Mouse (Mus musculus) lung, postnatal 0 days (tissue): ENCODE results near the gene Fam155a. TPM values are rescaled to one million over a fixed set of nuclear protein-coding genes. Genes with fewer than 3 reads are reported as not detected.

Experiments used
- ATAC-seq: fragments of 200-750 bp; cut with Nextera tagmentation; 2 replicates; pipeline ENCODE4 v1.8.0; 2017; ENCODE audit warnings: moderate library complexity
- DNase-seq: peaks from one replicate; pipeline ENCODE4 v3.0.0-alpha.2; 2016; ENCODE audit warnings: low spot score
- H3K27ac ChIP-seq: fragments of 300-500 bp; sonication (generic); 2 replicates; pipeline ENCODE4 v1.5.1; 2014; ENCODE audit warnings: antibody characterized with exemption, mild to moderate bottlenecking, low read length, mixed read lengths
- H3K27me3 ChIP-seq: fragments of 300-500 bp; sonication (generic); replicated peaks from 2 replicates; pipeline ENCODE4 v1.6.1; 2014; ENCODE audit warnings: low read length, mixed read lengths; ENCODE audit not compliant: insufficient read depth
- H3K36me3 ChIP-seq: fragments of 300-500 bp; sonication (generic); 2 replicates; pipeline ENCODE4 v1.6.1; 2014; ENCODE audit warnings: low read length, mixed read lengths; ENCODE audit not compliant: insufficient read depth
- H3K4me1 ChIP-seq: fragments of 300-500 bp; sonication (generic); 2 replicates; pipeline ENCODE4 v1.6.1; 2014; ENCODE audit warnings: antibody characterized with exemption, low read depth, low read length, mixed read lengths; ENCODE audit not compliant: insufficient read depth
- H3K4me2 ChIP-seq: fragments of 300-500 bp; sonication (generic); replicated peaks from 2 replicates; pipeline ENCODE4 v1.6.1; 2014; ENCODE audit warnings: low read depth, mild to moderate bottlenecking, low read length, moderate library complexity, mixed read lengths
- H3K4me3 ChIP-seq: fragments of 300-500 bp; sonication (generic); 2 replicates; pipeline ENCODE4 v1.5.1; 2014; ENCODE audit warnings: low read depth, low read length
- H3K9ac ChIP-seq: fragments of 300-500 bp; sonication (generic); replicated peaks from 2 replicates; pipeline ENCODE4 v1.6.1; 2014; ENCODE audit warnings: low read depth, mild to moderate bottlenecking
- H3K9me3 ChIP-seq: fragments of 300-500 bp; sonication (generic); 2 replicates; pipeline ENCODE4 v1.6.1; 2016; ENCODE audit warnings: low read length, mixed read lengths
- CTCF ChIP-seq: IDR thresholded peaks from 2 replicates; pipeline ENCODE4 v1.5.1; 2016; ENCODE audit warnings: antibody characterized with exemption, mild to moderate bottlenecking
- EP300 ChIP-seq: IDR thresholded peaks from 2 replicates; pipeline ENCODE4 v1.6.1; 2016; ENCODE audit warnings: antibody characterized with exemption, mild to moderate bottlenecking, control low read depth
- WGBS: fragments of 180-500 bp; shearing (Covaris S2); extraction: QIAGEN DNeasy Blood & Tissue Kit; methylation state at CpG from one replicate; pipeline ENCODE4 v1.1.7; 2014; 5-methylcytosine and 5-hydroxymethylcytosine counted together
- polyA plus RNA-seq: library from polyadenylated mRNA; unstranded; fragments of >200 nt; fragmentation: Nextera tagmentation; extraction: Ambion mirVana; gene quantifications from 2 replicates; pipeline ENCODE4 v1.2.1, GENCODE M21; 2015

The Fam155a gene
- polyA plus RNA-seq, 1 experiment from 2014 or later, result 0.11 TPM

DNA sequence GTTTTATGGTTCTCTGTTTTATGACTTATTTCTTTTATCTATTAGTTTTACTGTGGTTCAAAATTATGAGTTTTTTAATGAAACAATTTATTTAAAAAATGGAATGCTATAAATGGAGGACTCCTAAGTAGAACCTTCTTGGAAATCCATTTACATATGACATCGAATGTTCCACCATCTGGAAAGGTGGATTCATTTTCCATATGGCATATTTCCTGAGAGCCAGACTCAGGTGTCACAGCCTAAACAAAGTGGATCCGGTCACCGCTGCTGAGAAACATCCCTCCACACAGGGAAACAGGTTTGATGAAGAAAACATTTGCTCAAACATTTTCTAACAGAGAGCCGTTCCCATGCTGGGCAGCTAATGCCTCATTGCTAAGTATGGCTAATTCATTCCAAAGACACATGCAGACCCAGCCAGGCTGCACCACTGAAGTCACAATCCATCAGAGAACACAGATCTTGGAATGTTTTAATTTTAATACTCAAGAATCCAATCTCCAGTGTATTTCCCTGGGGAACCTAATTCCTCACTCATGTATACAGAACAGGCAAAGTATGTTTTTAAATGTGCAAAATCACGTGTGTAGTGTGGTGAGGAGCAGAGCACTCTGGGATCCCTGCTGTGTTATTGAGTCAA, 235.1 kb downstream of the Fam155a start:
- WGBS, result 79% methylated on average over 5 of the region's 5 CpGs
- Histone ChIP-seq H3K27ac (no peak overlapping the region), H3K4me3 (no peak overlapping the region), H3K9me3 (no peaks in the 10 kb centered on the region), H3K9ac (no peak overlapping the region), H3K4me1 (no peaks in the 10 kb centered on the region), H3K4me2 (no peak overlapping the region), H3K36me3 (no peaks in the 10 kb centered on the region), H3K27me3 (no peaks in the 10 kb centered on the region)
- ATAC-seq, result no peak
- no peak for TF ChIP-seq CTCF
- no peak for TF ChIP-seq EP300
- DNase-seq, result no peak

DNA sequence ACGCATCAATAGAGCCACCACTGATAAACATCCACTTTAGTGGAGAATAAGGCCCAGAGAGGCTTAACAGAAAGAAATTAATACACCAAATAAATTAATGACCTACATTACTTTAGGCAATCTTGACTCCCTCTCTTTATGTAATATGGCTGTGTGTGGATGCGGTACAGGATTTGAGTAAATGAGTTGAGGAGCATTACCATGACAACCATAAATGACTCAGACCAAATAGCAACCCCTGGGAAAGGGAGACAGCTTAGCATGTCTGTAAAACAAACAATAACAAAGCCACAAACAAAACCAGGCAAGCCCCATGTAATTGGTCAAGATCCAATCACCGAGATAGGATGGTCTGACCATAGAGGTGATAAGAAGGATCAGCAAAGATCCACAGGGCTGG, 244.4 kb downstream of the Fam155a start:
- no peaks in the 10 kb centered on the region for H3K36me3 ChIP-seq
- H3K9me3 ChIP-seq, result no peaks in the 10 kb centered on the region
- no peak overlapping the region for H3K27ac ChIP-seq
- WGBS, result 79% methylated on average over 3 of the region's 3 CpGs
- no peak overlapping the region for H3K9ac ChIP-seq
- TF ChIP-seq EP300, result no peak
- TF ChIP-seq CTCF, result no peak
- no peak for DNase-seq
- H3K27me3 ChIP-seq, result no peaks in the 10 kb centered on the region
- no peak overlapping the region for H3K4me3 ChIP-seq
- no peak for ATAC-seq
- no peak overlapping the region for H3K4me2 ChIP-seq
- H3K4me1 ChIP-seq, result no peaks in the 10 kb centered on the region

DNA sequence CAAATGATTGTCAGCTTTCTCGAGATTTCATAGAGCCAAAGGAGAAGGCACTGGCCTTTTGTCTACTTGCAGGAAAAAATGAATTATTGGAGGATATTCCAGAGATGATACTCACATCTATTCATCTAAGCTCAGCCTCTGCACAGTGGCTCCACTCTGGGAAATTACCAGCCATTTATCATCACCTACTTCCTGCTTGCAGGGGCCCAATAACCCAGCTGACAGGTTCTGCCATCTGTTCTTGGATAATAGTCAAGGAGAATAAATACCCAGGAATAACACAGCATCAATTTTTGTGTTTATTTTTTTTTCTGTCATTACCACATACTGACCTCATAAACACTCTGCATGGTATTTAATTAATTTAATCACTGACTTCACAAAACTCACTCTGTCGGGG, 249.4 kb downstream of the Fam155a start:
- Histone ChIP-seq H3K9me3 (no peaks in the 10 kb centered on the region), H3K36me3 (no peaks in the 10 kb centered on the region), H3K4me2 (no peak overlapping the region), H3K4me1 (no peaks in the 10 kb centered on the region), H3K4me3 (no peak overlapping the region), H3K9ac (no peak overlapping the region), H3K27me3 (no peaks in the 10 kb centered on the region), H3K27ac (no peak overlapping the region)
- TF ChIP-seq EP300 (no peak), CTCF (no peak)
- WGBS, result 47% methylated on average over 2 of the region's 2 CpGs
- no peak for DNase-seq
- no peak for ATAC-seq

DNA sequence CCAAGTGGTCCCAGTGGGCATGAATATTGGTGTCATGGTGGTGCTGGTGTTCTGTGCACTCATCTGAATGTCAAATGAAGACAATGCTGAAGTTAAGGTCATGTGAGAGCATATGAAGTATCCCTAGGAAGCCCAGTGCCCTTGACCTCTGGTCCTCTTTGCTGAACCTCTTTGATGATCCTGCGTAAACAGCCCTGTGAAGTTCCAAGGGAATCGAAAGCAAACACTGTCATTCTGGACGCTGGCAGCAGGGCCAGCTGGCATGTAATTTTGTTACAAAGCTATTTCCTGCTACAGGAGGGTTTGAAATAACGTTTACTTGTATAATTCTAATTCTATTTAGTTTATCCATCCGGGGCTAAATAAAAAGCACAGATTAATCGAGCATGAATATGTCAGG, 270.2 kb downstream of the Fam155a start:
- H3K9me3 ChIP-seq, result no peaks in the 10 kb centered on the region
- no peaks in the 10 kb centered on the region for H3K4me1 ChIP-seq
- ATAC-seq (no peak), DNase-seq (no peak)
- no peak overlapping the region for H3K9ac ChIP-seq
- H3K4me2 ChIP-seq, result no peak overlapping the region
- WGBS, result 9% methylated on average over 6 of the region's 6 CpGs
- no peaks in the 10 kb centered on the region for H3K27me3 ChIP-seq
- no peak overlapping the region for H3K4me3 ChIP-seq
- H3K36me3 ChIP-seq, result no peaks in the 10 kb centered on the region
- H3K27ac ChIP-seq, result no peak overlapping the region
- TF ChIP-seq CTCF (no peak), EP300 (no peak)

DNA sequence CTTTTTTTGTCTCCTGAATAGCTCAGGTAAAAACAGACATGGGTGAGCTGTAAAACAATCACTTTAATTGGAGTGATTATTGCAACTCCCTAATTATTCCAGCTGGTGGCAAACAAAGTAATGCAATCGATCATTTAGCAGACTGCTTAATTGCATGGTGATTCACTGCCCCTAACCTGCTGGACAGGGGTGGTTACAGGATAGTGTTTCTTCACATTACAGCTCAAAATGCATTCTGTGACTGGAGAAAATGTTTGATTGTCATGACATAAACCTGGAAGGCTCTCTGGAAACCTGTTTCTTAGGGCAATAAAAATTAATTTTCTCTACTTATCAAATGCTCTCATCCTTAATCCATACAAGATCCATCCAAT, 276.7 kb downstream of the Fam155a start:
- no peaks in the 10 kb centered on the region for H3K36me3 ChIP-seq
- no peaks in the 10 kb centered on the region for H3K27me3 ChIP-seq
- no peaks in the 10 kb centered on the region for H3K9me3 ChIP-seq
- ATAC-seq (no peak), DNase-seq (no peak)
- no peak overlapping the region for H3K9ac ChIP-seq
- H3K4me2 ChIP-seq, result no peak overlapping the region
- 77% methylated on average over 1 of the region's 1 CpGs for WGBS
- H3K4me1 ChIP-seq, result no peaks in the 10 kb centered on the region
- no peak overlapping the region for H3K4me3 ChIP-seq
- TF ChIP-seq CTCF (no peak), EP300 (no peak)
- H3K27ac ChIP-seq, result no peak overlapping the region

DNA sequence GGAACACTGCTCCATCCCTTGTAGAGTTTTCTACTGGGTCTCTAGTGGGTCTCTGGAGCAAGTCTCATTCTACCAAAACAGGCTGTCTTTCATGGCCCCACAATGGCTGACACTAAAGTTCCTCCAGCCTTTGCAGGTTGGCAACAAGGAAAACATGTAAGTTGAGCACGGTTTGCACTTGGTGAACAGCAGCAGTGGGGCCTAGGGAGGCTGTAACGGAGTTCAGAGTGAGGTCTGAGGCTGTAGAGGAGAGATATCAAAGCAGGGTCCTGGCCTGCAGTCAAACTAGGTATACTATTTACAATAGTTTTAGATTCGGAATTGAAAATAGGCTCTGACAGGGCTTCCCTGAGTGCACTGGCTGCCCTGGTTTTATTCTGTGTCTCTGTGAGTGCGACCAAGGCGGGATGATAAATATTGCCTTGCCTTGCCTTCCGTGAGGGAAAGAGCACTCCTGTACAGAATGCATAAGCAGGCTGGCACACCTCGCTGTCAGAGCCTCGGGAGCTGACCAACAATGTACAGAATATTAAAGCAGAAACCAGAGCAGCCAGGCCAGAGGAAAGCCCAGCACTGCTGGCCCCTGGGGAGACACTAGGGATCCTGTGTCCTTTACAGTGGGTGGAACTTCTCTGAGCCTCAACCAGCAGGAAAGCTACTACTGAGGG, 277.3 kb downstream of the Fam155a start:
- TF ChIP-seq CTCF, result no peak

More for the DNA sequence above, 277.3 kb downstream of the Fam155a start:
- Histone ChIP-seq H3K9ac (no peak overlapping the region), H3K9me3 (no peaks in the 10 kb centered on the region), H3K27me3 (no peaks in the 10 kb centered on the region), H3K4me3 (no peak overlapping the region), H3K27ac (no peak overlapping the region), H3K4me2 (no peak overlapping the region), H3K36me3 (no peaks in the 10 kb centered on the region), H3K4me1 (no peaks in the 10 kb centered on the region)
- 53% methylated on average over 8 of the region's 8 CpGs for WGBS
- DNase-seq (no peak), ATAC-seq (no peak)
